Mouse (Mus musculus) layer of hippocampus, adult 8-10 months (tissue): ENCODE data around the gene Ppp4r3a. TPM values are rescaled to one million over a fixed set of nuclear protein-coding genes. Genes with fewer than 3 reads are reported as not detected.
"Not testable (repeated sequence)": the region's sequence is repeated elsewhere in the genome, so short reads cannot be mapped to it uniquely, and the experiment has no call there.

ENCODE experiments used
- DNase-seq, 2 experiments: peaks; one replicate each; pipeline ENCODE4 v3.0.0; 2022; ENCODE audit warnings: low spot score in 2 of 2
- total RNA-seq, 4 experiments: library from RNA; stranded (reverse); gene quantifications; 2 replicates each; pipeline ENCODE4 v1.2.4; 2022

Ppp4r3a gene
- 10 to 100 TPM; 38.9 to 49.2 (median 46.2) TPM for total RNA-seq

DNA sequence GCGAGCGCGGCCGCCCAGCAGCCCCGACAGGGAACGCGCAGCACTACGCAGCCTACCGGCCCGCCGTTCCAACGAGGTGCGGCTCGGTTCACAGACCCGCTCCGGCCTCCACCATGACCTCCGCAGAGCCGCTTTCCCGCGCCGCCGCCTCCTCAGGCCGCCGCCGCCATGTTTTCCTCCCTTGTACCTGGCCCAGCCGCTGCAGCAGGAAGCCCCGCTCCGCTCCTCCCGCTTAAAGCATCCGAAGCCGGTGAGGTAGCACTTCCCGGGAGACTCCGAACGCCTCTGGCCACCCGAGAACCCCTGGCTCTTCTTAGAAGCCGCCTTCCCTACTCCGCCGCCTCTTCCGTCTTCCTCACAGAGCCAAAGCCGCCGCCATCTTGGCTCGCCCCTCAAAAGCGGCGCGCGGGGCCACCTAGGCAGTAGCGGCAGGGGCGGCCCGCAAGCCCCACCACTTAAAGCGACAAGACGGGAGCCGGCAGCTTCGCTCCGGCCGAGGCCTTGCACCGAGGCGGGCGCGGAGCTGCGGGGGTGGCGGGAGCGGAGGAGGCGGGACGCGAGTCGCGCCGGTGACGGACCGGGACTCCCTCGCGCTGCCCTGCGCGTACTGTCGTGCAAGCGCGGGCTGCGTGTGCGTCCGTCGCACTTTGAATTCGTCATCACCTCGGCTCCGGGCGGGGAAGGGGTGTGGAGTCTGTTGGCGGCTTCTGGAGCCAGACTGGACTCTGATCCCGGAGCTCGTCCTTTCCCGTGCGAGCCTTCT is at the start of gene Ppp4r3a:
Gene Ppp4r3a (minus strand): TSS at position 627 of the 763 bp plus-strand sequence.
- peak; percentile 94 for DNase-seq

GRCm38 (mm10) chr12:101123013-101123412 is 39.5 kb upstream of the Ppp4r3a start:
- DNase-seq = no peak

- DNase-seq = not testable (repeated sequence)
Observed at GRCm38 (mm10) chr12:101122066-101122465, 38.6 kb upstream of the Ppp4r3a start.

DNA sequence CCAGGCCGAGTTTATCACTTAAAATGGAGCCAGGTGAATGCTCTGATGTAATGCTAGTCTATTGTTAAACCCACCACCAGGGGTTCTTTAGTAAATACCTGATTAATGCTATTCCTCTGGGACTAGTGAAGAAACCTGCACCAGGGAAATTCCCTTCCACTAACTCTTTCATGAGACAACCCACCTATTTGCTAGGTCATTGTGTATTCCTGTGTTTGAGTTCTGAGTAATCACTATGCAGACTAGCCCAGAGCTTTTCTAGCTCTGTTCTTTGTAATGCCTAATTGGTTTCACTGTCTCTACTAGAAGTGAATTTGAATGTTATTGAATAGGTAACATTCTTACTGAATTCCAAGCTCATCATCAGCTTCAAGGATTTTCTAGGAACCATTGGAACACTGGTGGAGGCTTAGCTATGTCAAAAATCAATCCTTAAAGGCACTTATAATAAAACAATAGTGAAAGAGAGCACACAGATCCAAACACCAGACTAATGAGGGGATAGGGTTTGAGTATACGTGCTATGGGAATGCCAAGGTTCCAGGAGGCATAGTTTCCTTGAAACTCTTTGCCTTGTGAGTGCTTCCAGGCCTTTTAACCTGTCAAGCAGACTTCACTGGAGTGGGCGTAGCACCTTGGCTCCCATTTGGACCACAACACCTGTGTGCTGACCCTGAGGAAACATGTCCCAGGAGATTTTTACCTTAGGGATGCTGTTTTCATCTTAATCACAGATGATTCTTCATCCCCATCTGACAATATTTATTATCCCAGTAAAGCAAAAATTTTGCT is 26.5 kb upstream of the Ppp4r3a start:
- DNase-seq = not testable (repeated sequence)

- no peak for DNase-seq
Observed at GRCm38 (mm10) chr12:101107722-101108121, 24.2 kb upstream of the Ppp4r3a start.

DNA sequence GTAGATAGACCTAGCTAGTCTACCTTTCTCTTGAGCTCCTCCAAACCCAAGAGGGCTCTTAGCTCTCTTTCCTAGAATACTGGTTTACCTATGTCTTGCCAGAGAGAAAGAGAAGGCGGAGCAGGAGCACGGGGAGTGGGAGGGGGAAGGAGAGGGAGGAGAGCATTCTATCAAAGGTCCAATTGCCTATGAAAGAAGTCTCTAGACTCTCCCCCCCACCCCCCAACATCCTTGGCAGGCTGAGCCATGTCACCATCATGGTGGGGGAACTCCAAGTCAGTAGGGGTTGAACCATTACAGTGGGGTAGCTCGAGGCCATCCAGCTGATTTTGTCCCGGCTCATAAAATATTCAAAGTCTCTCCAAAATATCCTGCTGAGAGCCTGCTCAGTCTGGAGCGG is 22.1 kb upstream of the Ppp4r3a start:
- DNase-seq = no peak

GRCm38 (mm10) chr12:101102648-101103047 is 19.1 kb upstream of the Ppp4r3a start:
- no peak for DNase-seq

DNA sequence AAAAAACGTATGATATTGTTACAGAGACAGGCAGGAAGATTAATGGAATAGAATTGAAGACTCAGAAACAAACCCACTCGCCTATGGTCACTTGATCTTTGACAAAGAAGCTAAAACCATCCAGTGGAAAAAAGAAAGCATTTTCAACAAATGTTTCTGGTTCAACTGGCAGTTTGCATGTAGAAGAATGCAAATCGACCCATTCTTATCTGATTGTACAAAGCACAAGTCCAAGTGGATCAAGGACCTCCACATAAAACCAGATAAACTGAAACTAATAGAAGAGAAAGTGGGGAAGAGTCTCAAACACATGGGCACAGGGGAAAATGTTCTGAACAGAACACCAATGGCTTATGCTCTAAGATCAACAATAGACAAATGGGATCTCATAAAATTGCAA is 10.2 kb upstream of the Ppp4r3a start:
- not testable (repeated sequence) for DNase-seq

GRCm38 (mm10) chr12:101089955-101090354 is 6.5 kb upstream of the Ppp4r3a start:
- no peak for DNase-seq

DNA sequence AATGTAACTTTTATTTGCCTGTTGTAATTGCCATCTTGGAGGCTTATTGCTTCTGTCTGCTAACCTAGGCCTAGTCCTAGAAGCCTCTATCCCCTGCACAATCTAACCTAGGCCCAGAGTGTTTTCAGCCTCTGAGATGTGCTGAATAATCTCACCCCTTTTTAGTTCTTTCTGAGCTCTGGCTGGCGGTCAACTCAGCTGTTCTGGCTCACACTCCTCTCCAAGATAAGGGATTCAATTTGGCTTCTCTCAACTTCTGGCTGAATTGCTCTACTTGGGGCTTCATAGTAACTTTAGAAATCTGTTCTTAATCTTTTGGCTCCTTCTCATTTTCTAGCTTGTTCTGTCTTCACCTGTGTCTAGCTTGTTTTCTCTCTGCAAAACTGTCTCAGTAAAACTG is 3.9 kb upstream of the Ppp4r3a start:
- DNase-seq = no peak

- no peak for DNase-seq
Observed at GRCm38 (mm10) chr12:101084881-101085666, 1.6 kb upstream of the Ppp4r3a start.

- no peak for DNase-seq
Observed at GRCm38 (mm10) chr12:101084237-101084636, 735 bp upstream of the Ppp4r3a start.

DNA sequence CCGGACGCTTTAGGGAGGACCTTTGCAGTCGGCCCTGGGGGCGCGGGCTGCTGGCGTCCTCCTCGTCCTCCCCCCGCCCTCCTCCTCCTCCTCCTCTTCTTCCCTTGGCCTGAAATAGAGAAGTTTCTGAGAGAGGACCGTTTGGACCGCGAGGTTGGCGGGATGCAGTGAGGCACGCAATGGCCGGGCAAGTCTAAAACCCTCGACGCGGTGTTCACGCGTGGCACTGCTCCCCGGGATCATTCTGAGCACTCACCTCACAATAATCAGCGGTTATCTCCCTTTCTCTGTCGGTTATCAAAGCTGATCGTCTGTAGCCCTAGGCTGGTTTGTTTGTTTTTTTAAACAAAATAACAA is 315 bp upstream of the Ppp4r3a start:
- no peak for DNase-seq

- DNase-seq = peak in 1 of 2 experiments; percentile 23
Observed at GRCm38 (mm10) chr12:101082296-101083075, 1.0 kb downstream of the Ppp4r3a start.

DNA sequence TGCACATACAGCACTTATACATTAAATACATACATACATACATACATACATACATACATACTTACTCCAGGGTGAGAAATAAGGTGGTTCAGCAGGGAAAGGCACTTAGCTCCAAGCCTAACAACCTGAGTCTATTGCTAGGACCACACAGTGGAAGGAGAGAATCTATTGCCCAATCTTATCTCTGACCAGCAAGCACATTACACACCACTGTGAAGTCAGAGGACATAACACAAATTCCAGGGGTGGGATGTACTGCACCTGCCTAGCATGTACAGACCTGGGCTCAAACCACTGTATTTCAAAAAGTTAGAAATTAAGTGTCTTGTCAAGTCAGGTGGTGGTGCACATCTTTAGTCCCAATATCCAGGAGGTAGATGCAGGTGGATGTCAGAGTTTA is 5.5 kb downstream of the Ppp4r3a start:
- no peak for DNase-seq

DNA sequence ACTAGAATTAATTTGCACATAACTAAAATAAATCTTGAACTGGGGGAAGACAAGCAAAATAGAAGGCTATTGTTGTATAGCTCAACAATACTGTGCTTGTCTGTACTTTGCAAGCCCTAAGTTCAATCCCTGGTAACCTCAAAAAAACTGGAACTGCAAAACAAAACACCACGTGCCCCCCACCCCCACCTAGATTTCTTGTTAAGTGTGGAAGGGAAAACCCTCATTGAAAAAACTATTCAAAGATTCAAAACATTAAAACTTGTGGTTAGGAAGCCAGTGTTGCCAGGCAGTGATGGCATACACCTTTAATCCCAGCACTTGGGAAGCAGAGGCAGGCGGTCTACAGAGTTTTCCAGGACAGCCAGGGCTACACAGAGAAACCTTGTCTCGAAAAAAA is 8.1 kb downstream of the Ppp4r3a start:
- no peak for DNase-seq

DNA sequence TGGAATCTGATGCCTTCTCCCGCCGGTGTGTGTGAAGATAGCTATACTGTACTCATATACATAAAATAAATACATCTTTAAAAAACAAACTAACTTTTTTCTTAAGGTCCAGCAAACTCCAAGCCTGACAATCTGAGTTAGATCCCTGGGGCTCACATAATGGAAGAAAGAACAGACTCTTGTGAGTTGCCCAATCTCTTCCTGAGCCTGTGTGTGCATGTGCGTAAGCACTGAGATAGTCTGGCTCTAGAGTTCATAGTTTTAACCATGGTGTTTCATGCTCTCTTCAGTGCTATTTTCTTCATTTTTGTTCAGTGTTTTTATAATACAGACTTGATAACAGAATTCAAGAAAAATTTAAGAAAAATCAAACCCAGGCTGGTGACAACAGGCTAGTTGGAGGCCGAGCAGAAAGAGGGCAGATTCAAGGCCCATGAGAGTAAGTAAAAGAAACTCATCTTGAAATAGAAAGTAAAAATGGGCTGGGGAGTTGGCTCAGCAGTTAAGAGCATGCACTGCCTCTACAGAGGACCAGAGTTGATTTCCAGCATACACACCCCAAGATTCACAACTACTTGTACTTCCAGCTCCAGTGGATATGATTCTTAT is 8.6 kb downstream of the Ppp4r3a start:
- no peak for DNase-seq

GRCm38 (mm10) chr12:101069813-101070212 is 13.7 kb downstream of the Ppp4r3a start:
- DNase-seq = no peak

DNA sequence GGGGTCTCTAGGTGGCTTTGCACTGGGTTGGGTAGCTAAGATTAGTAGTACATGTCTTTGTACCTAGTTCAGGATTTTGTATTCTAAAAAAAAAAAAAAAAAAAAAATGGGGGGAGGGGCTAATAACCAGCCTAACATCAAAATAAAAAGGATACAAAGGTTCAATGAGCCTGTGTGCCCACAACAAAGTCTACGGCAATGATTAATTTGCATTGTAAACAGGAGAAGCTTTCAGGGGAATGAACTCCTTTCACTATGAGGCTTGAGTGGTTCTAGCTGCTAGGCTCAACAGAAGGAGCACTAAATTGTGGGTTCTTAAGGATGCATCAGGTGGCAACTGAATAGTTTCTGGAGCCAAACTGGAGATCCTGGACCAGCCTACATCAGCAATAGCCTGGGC is 17.2 kb downstream of the Ppp4r3a start:
- no peak for DNase-seq

DNA sequence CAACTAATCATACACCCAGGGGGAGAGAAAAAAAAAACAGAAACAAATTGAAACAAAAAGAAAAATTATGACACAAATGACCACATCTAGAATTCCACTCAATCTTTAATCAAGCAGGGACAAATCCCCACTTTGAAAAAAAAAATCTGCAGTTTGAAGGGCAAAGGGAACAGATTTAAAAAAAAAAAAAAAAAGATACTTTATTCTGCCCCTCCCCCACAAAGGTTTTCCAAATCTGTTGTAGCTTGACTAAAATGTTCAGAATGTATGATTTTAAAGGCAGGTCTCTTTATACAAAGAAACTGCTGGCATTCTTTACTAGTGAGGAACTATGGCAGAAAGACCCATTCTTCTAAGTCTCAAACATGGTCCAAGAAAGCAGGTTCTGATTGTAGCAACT is 43.5 kb downstream of the Ppp4r3a start:
- DNase-seq = no peak
